Mouse (Mus musculus) stomach, embryonic 16.5 days (tissue): Measurements from ENCODE around the gene Rps6ka1. TPM values are rescaled to one million over a fixed set of nuclear protein-coding genes. Genes with fewer than 3 reads are reported as not detected.
"Not testable (repeated sequence)": the region's sequence is repeated elsewhere in the genome, so short reads cannot be mapped to it uniquely, and the experiment has no call there.

ENCODE experiments used
- ATAC-seq: fragments of 200-750 bp; cut with Nextera tagmentation; 2 replicates; pipeline ENCODE4 v1.8.0; 2017; ENCODE audit warnings: moderate number of reproducible peaks, moderate TSS enrichment; ENCODE audit not compliant: insufficient read depth, low FRiP score
- H3K27ac ChIP-seq: fragments of 300-500 bp; sonication (generic); 2 replicates; pipeline ENCODE4 v1.5.1; 2014; ENCODE audit warnings: low read length
- H3K27me3 ChIP-seq: fragments of 300-500 bp; sonication (generic); 2 replicates; pipeline ENCODE4 v1.6.1; 2014; ENCODE audit warnings: low read length, control low read depth, mixed read lengths; ENCODE audit not compliant: control insufficient read depth, insufficient read depth
- H3K36me3 ChIP-seq: fragments of 300-500 bp; sonication (generic); 2 replicates; pipeline ENCODE4 v1.6.1; 2014; ENCODE audit warnings: low read length; ENCODE audit not compliant: control insufficient read depth, insufficient read depth
- H3K4me1 ChIP-seq: fragments of 300-500 bp; sonication (generic); 2 replicates; pipeline ENCODE4 v1.6.1; 2014; ENCODE audit warnings: low read length, control low read depth, mixed read lengths; ENCODE audit not compliant: control insufficient read depth, insufficient read depth
- H3K4me2 ChIP-seq: fragments of 300-500 bp; sonication (generic); 2 replicates; pipeline ENCODE4 v1.6.1; 2014; ENCODE audit warnings: low read depth, low read length, mixed read lengths
- H3K4me3 ChIP-seq: fragments of 300-500 bp; sonication (generic); replicated peaks from 2 replicates; pipeline ENCODE4 v1.5.1; 2014; ENCODE audit warnings: mild to moderate bottlenecking, low read length
- H3K9ac ChIP-seq: fragments of 300-500 bp; sonication (generic); 2 replicates; pipeline ENCODE4 v1.6.1; 2014; ENCODE audit warnings: low read length
- H3K9me3 ChIP-seq: fragments of 300-500 bp; sonication (generic); replicated peaks from 2 replicates; pipeline ENCODE4 v1.6.1; 2016; ENCODE audit warnings: low read length, control low read depth; ENCODE audit not compliant: control insufficient read depth
- WGBS: fragments of 180-500 bp; shearing (Covaris S2); extraction: QIAGEN DNeasy Blood & Tissue Kit; methylation state at CpG from one replicate; pipeline ENCODE4 v1.1.7; 2014; 5-methylcytosine and 5-hydroxymethylcytosine counted together
- polyA plus RNA-seq: library from polyadenylated mRNA; unstranded; fragments of >200 nt; fragmentation: Nextera tagmentation; extraction: Ambion mirVana; gene quantifications from 2 replicates; pipeline ENCODE4 v1.2.1, GENCODE M21; 2015

Gene Rps6ka1
- polyA plus RNA-seq, 1 experiment from 2014 or later: 69.2 TPM

GRCm38 (mm10) chr4:133910236-133911211 is 22.9 kb upstream of the Rps6ka1 start:
- peak; percentile 94 for ATAC-seq
- H3K4me2 ChIP-seq: peak overlapping the region; percentile 81
- peak overlapping the region; percentile 78 for H3K9ac ChIP-seq
- H3K27ac ChIP-seq: peak overlapping the region; percentile 98
- under 1% methylated on average over 57 of the region's 57 CpGs for WGBS
- no peaks in the 10 kb centered on the region for H3K36me3 ChIP-seq
- H3K27me3 ChIP-seq: no peaks in the 10 kb centered on the region
- peaks cover 9% of the 10 kb centered on the region; the same call in 1 of the 2 replicates for H3K4me1 ChIP-seq
- no peaks in the 10 kb centered on the region for H3K9me3 ChIP-seq
- H3K4me3 ChIP-seq: peak overlapping the region; percentile 72

DNA sequence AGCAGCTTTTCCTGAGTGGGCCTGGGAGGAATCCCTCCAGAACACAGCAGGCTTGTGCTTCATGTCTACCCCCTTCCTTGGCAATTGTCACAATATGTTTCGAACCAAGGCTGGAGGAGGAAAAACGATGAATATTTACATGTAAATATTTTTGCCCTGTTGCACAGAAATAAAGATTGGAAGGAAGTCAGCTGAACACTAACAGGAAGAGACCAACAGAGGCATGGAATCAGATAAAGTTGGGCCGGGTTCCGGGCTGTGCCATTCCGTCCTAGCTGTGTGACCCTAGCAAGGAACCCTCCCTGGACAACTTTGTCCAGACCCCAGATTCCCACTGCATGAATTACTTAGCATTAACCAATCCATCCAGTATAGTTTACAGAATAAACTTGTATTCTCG is 20.5 kb upstream of the Rps6ka1 start:
- Histone ChIP-seq H3K4me1 (peaks cover 9% of the 10 kb centered on the region; the same call in 1 of the 2 replicates), H3K36me3 (no peaks in the 10 kb centered on the region)
- WGBS: 86% methylated on average over 6 of the region's 6 CpGs

DNA sequence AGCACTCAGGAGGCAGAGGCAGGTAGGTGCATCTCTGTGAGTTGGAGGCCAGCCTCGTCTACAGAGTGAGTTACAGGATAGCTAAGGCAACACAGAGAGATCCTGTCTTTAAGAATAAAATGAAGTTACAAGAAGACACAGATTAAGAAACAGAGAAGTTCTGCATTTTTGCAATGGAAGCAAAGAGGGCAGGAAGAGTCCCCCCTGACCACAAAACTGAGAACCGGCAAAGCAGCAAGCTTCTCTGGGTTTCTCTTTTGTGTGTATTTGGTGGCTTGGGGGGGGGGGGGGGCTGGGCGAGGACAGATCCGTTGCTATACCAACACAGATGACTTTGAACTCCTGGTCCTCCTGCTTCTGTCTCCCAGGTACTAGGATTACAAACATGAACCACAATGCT is 19.5 kb upstream of the Rps6ka1 start:
- Histone ChIP-seq H3K4me1 (peaks cover 9% of the 10 kb centered on the region; the same call in 1 of the 2 replicates), H3K36me3 (no peaks in the 10 kb centered on the region), H3K27ac (0 out of 2 replicates have a peak overlapping the region, but pooled peaks have one; percentile 2), H3K4me2 (no peak overlapping the region), H3K27me3 (no peaks in the 10 kb centered on the region), H3K9ac (no peak overlapping the region), H3K9me3 (no peaks in the 10 kb centered on the region), H3K4me3 (no peak overlapping the region)
- no peak for ATAC-seq
- WGBS: 77% methylated on average over 4 of the region's 4 CpGs

More for the DNA sequence above, 20.5 kb upstream of the Rps6ka1 start:
- no peak for ATAC-seq
- Histone ChIP-seq H3K4me3 (no peak overlapping the region), H3K9me3 (no peaks in the 10 kb centered on the region), H3K27ac (no peak overlapping the region), H3K4me2 (no peak overlapping the region), H3K9ac (peak overlapping the region; percentile 46; the same call in 1 of the 2 replicates), H3K27me3 (no peaks in the 10 kb centered on the region)

- not testable (repeated sequence) for ATAC-seq
These were observed 18.7 kb upstream of the Rps6ka1 start for GRCm38 (mm10) chr4:133906336-133906735.

GRCm38 (mm10) chr4:133905167-133905566 is 17.6 kb upstream of the Rps6ka1 start:
- no peak for ATAC-seq
- no peak overlapping the region for H3K4me2 ChIP-seq
- H3K4me1 ChIP-seq: peaks cover 5% of the 10 kb centered on the region; the same call in 1 of the 2 replicates
- H3K4me3 ChIP-seq: no peak overlapping the region
- 72% methylated on average over 7 of the region's 7 CpGs for WGBS
- H3K27me3 ChIP-seq: no peaks in the 10 kb centered on the region
- H3K9ac ChIP-seq: no peak overlapping the region
- no peak overlapping the region for H3K27ac ChIP-seq
- no peaks in the 10 kb centered on the region for H3K36me3 ChIP-seq
- no peaks in the 10 kb centered on the region for H3K9me3 ChIP-seq

More at GRCm38 (mm10) chr4:133906336-133906735, 18.7 kb upstream of the Rps6ka1 start:
- 90% methylated on average over 4 of the region's 5 CpGs for WGBS
- not testable (repeated sequence) for H3K4me1 ChIP-seq, H3K4me2 ChIP-seq, H3K27me3 ChIP-seq, H3K4me3 ChIP-seq, H3K27ac ChIP-seq, H3K9me3 ChIP-seq, H3K9ac ChIP-seq, H3K36me3 ChIP-seq

- H3K4me2 ChIP-seq: no peak overlapping the region
- H3K27me3 ChIP-seq: no peaks in the 10 kb centered on the region
- 69% methylated on average over 8 of the region's 8 CpGs for WGBS
- no peak overlapping the region for H3K9ac ChIP-seq
- H3K36me3 ChIP-seq: no peaks in the 10 kb centered on the region
- H3K4me1 ChIP-seq: 0 out of 2 replicates have a peak, but pooled peaks cover 2% of the 10 kb centered on the region
- no peaks in the 10 kb centered on the region for H3K9me3 ChIP-seq
- H3K27ac ChIP-seq: no peak overlapping the region
- ATAC-seq: no peak
- no peak overlapping the region for H3K4me3 ChIP-seq
These were observed 16.7 kb upstream of the Rps6ka1 start for GRCm38 (mm10) chr4:133904326-133904725.

- H3K27me3 ChIP-seq: no peaks in the 10 kb centered on the region
- H3K9me3 ChIP-seq: no peaks in the 10 kb centered on the region
- WGBS: 64% methylated on average over 7 of the region's 7 CpGs
- ATAC-seq: no peak; the same call in 1 of the 2 replicates
- no peak overlapping the region for H3K4me3 ChIP-seq
- no peak overlapping the region for H3K4me2 ChIP-seq
- H3K27ac ChIP-seq: no peak overlapping the region
- no peaks in the 10 kb centered on the region for H3K36me3 ChIP-seq
- no peak overlapping the region for H3K9ac ChIP-seq
- H3K4me1 ChIP-seq: peaks cover 6% of the 10 kb centered on the region; the same call in 1 of the 2 replicates
These were observed 15.8 kb upstream of the Rps6ka1 start for GRCm38 (mm10) chr4:133903372-133903771.

- 90% methylated on average over 2 of the region's 2 CpGs for WGBS
- Histone ChIP-seq H3K4me2 (no peak overlapping the region), H3K4me3 (no peak overlapping the region), H3K9ac (no peak overlapping the region), H3K27me3 (no peaks in the 10 kb centered on the region), H3K27ac (no peak overlapping the region), H3K4me1 (peaks cover 7% of the 10 kb centered on the region; the same call in 1 of the 2 replicates), H3K36me3 (no peaks in the 10 kb centered on the region), H3K9me3 (no peaks in the 10 kb centered on the region)
- no peak for ATAC-seq
These were observed 14.9 kb upstream of the Rps6ka1 start for GRCm38 (mm10) chr4:133902510-133902909.

DNA sequence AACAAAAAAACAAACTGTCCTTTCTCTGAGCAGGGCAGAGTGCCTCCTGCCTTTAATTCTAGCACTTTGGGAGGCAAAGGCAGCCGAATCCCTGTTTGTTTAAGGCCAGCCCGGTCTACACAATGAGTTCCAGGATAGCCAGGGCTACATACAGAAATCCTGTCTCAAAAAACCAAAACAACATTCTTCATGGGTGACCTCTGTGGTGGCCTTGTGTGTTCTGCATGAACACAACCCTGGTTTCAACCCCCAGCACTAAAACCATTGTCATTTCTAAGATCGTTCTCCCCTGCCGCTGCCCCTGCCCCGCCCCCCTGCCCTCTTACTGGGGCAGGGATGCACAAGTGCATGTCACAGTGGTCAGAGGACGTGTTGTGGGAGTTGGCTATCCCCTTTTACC is 13.3 kb upstream of the Rps6ka1 start:
- H3K9me3 ChIP-seq: no peaks in the 10 kb centered on the region
- H3K36me3 ChIP-seq: no peaks in the 10 kb centered on the region
- H3K4me1 ChIP-seq: peaks cover 9% of the 10 kb centered on the region; the same call in 1 of the 2 replicates
- H3K4me2 ChIP-seq: no peak overlapping the region
- ATAC-seq: no peak
- H3K27me3 ChIP-seq: no peaks in the 10 kb centered on the region
- no peak overlapping the region for H3K9ac ChIP-seq
- H3K4me3 ChIP-seq: no peak overlapping the region
- no peak overlapping the region for H3K27ac ChIP-seq
- WGBS: 82% methylated on average over 6 of the region's 6 CpGs
